14 mouse cellular contexts compared by ENCODE assay signal in genomic region chr10:7208859-7209441, GRCm38 (mm10). TPM values are rescaled to one million over a fixed set of nuclear protein-coding genes. Genes with fewer than 3 reads are reported as not detected.
DNase-seq lines count a peak whose midpoint lies in the region; ATAC-seq lines count a peak whose summit lies in the region.
"Had no signal": no experiment of that assay in that cellular context is flagged by ENCODE, and none has a peak within 500 bp of the region (broad histone marks: within the 10 kb centered on the region; RNA-seq: fewer than 3 reads in every experiment).

No protein-coding gene starts in this region.

- H3K4me2 ChIP-seq in embryonic facial prominence, embryonic 11.5 days (ENCODE audit: low read depth, low read length), result no peak overlapping the region
- H3K4me2 ChIP-seq in kidney, embryonic 16.5 days (replicated peaks; ENCODE audit: low read depth, low read length), result peak overlapping the region; percentile 81
- H3K4me2 ChIP-seq in kidney, embryonic 14.5 days (replicated peaks; ENCODE audit: low read depth, low read length), result no peak overlapping the region
- peak overlapping the region; percentile 84; the same call in 1 of the 2 replicates for H3K4me2 ChIP-seq in embryonic facial prominence, embryonic 15.5 days (replicated peaks)
- H3K4me2 ChIP-seq in liver, embryonic 16.5 days (ENCODE audit: low read depth, low read length), result peak overlapping the region; percentile 11; the same call in 1 of the 2 replicates

- H3K27me3 ChIP-seq in embryonic facial prominence, embryonic 11.5 days (ENCODE audit: control insufficient read depth, insufficient read depth, low read length), result no peaks in the 10 kb centered on the region
- no peaks in the 10 kb centered on the region for H3K27me3 ChIP-seq in embryonic facial prominence, embryonic 10.5 days (replicated peaks; ENCODE audit: low read depth, poor library complexity, severe bottlenecking)
- H3K27me3 ChIP-seq in kidney, embryonic 16.5 days (ENCODE audit: insufficient read depth, low read length), result no peaks in the 10 kb centered on the region
- no peaks in the 10 kb centered on the region for H3K27me3 ChIP-seq in kidney, embryonic 14.5 days (ENCODE audit: control insufficient read depth, insufficient read depth, low read length)
- H3K27me3 ChIP-seq in embryonic facial prominence, embryonic 15.5 days, result no peaks in the 10 kb centered on the region
- H3K27me3 ChIP-seq in liver, embryonic 16.5 days (ENCODE audit: control insufficient read depth, insufficient read depth, low read depth, low read length), result no peaks in the 10 kb centered on the region
- H3K27me3 ChIP-seq: hindbrain, embryonic 15.5 days; limb, embryonic 15.5 days had no signal

- H3K27ac ChIP-seq in embryonic facial prominence, embryonic 11.5 days (replicated peaks; ENCODE audit: low read depth, low read length), result no peak overlapping the region
- no peak overlapping the region for H3K27ac ChIP-seq in embryonic facial prominence, embryonic 10.5 days (replicated peaks)
- no peak overlapping the region for H3K27ac ChIP-seq in kidney, embryonic 16.5 days (ENCODE audit: low read length)
- no peak overlapping the region for H3K27ac ChIP-seq in kidney, embryonic 14.5 days (ENCODE audit: low read depth, low read length)
- no peak overlapping the region for H3K27ac ChIP-seq in embryonic facial prominence, embryonic 15.5 days (replicated peaks)
- H3K27ac ChIP-seq in liver, embryonic 16.5 days (ENCODE audit: low read length), result no peak overlapping the region
- H3K27ac ChIP-seq: hindbrain, embryonic 15.5 days; limb, embryonic 15.5 days; midbrain, embryonic 10.5 days had no signal

- H3K4me3 ChIP-seq in embryonic facial prominence, embryonic 11.5 days (ENCODE audit: low read depth, low read length), result no peak overlapping the region
- no peak overlapping the region for H3K4me3 ChIP-seq in embryonic facial prominence, embryonic 10.5 days
- H3K4me3 ChIP-seq in kidney, embryonic 16.5 days (ENCODE audit: low read length), result no peak overlapping the region
- no peak overlapping the region for H3K4me3 ChIP-seq in kidney, embryonic 14.5 days (ENCODE audit: low read length)
- no peak overlapping the region for H3K4me3 ChIP-seq in embryonic facial prominence, embryonic 15.5 days (replicated peaks)
- H3K4me3 ChIP-seq in liver, embryonic 16.5 days (ENCODE audit: low read depth, low read length), result no peak overlapping the region
- H3K4me3 ChIP-seq: hindbrain, embryonic 15.5 days had no signal

- no peaks in the 10 kb centered on the region for H3K9me3 ChIP-seq in embryonic facial prominence, embryonic 11.5 days (replicated peaks; ENCODE audit: control insufficient read depth, low read length)
- H3K9me3 ChIP-seq in embryonic facial prominence, embryonic 10.5 days, result no peaks in the 10 kb centered on the region
- H3K9me3 ChIP-seq in kidney, embryonic 16.5 days (ENCODE audit: low read length), result no peaks in the 10 kb centered on the region
- no peaks in the 10 kb centered on the region for H3K9me3 ChIP-seq in kidney, embryonic 14.5 days (ENCODE audit: control insufficient read depth, low read length)
- H3K9me3 ChIP-seq in embryonic facial prominence, embryonic 15.5 days (replicated peaks), result no peaks in the 10 kb centered on the region
- H3K9me3 ChIP-seq in liver, embryonic 16.5 days (replicated peaks; ENCODE audit: control insufficient read depth, low read length), result no peaks in the 10 kb centered on the region
- H3K9me3 ChIP-seq: hindbrain, embryonic 15.5 days; limb, embryonic 15.5 days; midbrain, embryonic 10.5 days had no signal

- H3K9ac ChIP-seq in embryonic facial prominence, embryonic 11.5 days (replicated peaks; ENCODE audit: low read length), result no peak overlapping the region
- H3K9ac ChIP-seq in kidney, embryonic 16.5 days (replicated peaks; ENCODE audit: low read length), result no peak overlapping the region
- H3K9ac ChIP-seq in kidney, embryonic 14.5 days (ENCODE audit: low read depth, low read length), result no peak overlapping the region
- no peak overlapping the region for H3K9ac ChIP-seq in embryonic facial prominence, embryonic 15.5 days
- no peak overlapping the region for H3K9ac ChIP-seq in liver, embryonic 16.5 days (ENCODE audit: low read depth, low read length)
- H3K9ac ChIP-seq: hindbrain, embryonic 15.5 days; limb, embryonic 15.5 days had no signal

- no peak for ATAC-seq in embryonic facial prominence, embryonic 11.5 days (replicated peaks; ENCODE audit: insufficient number of reproducible peaks, low FRiP score, low TSS enrichment, low read depth)
- ATAC-seq in kidney, embryonic 16.5 days (ENCODE audit: low FRiP score, low TSS enrichment), result no peak
- no peak for ATAC-seq in kidney, embryonic 14.5 days (ENCODE audit: low FRiP score, low TSS enrichment)
- ATAC-seq in embryonic facial prominence, embryonic 15.5 days (ENCODE audit: insufficient number of reproducible peaks, low FRiP score, low TSS enrichment, low read depth), result no peak
- peak; percentile 45 for ATAC-seq in liver, embryonic 16.5 days (ENCODE audit: low read depth)

- peak; percentile 37 for DNase-seq in embryonic facial prominence, embryonic 11.5 days (ENCODE audit: low spot score)
- DNase-seq in embryonic facial prominence, embryonic 10.5 days (ENCODE audit: low spot score), result no peak
- no peak for DNase-seq in gastrocnemius, adult 18-20 months (ENCODE audit: low spot score)
- no peak for DNase-seq in gastrocnemius, postnatal 25 days
- DNase-seq: adrenal gland, postnatal 10 days; heart, adult 18-20 months; kidney, postnatal 14 days had no signal

- 69% methylated on average over 10 of the region's 10 CpGs for WGBS in embryonic facial prominence, embryonic 11.5 days
- WGBS in embryonic facial prominence, embryonic 10.5 days, result 76% methylated on average over 10 of the region's 10 CpGs
- WGBS in kidney, embryonic 16.5 days, result 73% methylated on average over 10 of the region's 10 CpGs
- WGBS in kidney, embryonic 14.5 days, result 77% methylated on average over 10 of the region's 10 CpGs
- WGBS in embryonic facial prominence, embryonic 15.5 days, result 68% methylated on average over 10 of the region's 10 CpGs
- WGBS in liver, embryonic 16.5 days (ENCODE audit: insufficient replicate concordance), result 54% methylated on average over 10 of the region's 10 CpGs

- no peaks in the 10 kb centered on the region for H3K36me3 ChIP-seq in embryonic facial prominence, embryonic 11.5 days (replicated peaks; ENCODE audit: control insufficient read depth, insufficient read depth, low read depth, low read length)
- H3K36me3 ChIP-seq in embryonic facial prominence, embryonic 10.5 days (replicated peaks), result peaks cover 15% of the 10 kb centered on the region; the same call in 1 of the 2 replicates
- no peaks in the 10 kb centered on the region for H3K36me3 ChIP-seq in kidney, embryonic 16.5 days (ENCODE audit: insufficient read depth, low read length)
- H3K36me3 ChIP-seq in kidney, embryonic 14.5 days (ENCODE audit: control insufficient read depth, insufficient read depth, low read length), result no peaks in the 10 kb centered on the region
- H3K36me3 ChIP-seq in embryonic facial prominence, embryonic 15.5 days, result no peaks in the 10 kb centered on the region
- no peaks in the 10 kb centered on the region for H3K36me3 ChIP-seq in liver, embryonic 16.5 days (ENCODE audit: control insufficient read depth, insufficient read depth)
- H3K36me3 ChIP-seq: hindbrain, embryonic 15.5 days; limb, embryonic 15.5 days had no signal

- no peaks in the 10 kb centered on the region; the same call in 1 of the 2 replicates for H3K4me1 ChIP-seq in embryonic facial prominence, embryonic 11.5 days (ENCODE audit: control insufficient read depth, insufficient read depth, low read length)
- peaks cover 35% of the 10 kb centered on the region for H3K4me1 ChIP-seq in embryonic facial prominence, embryonic 10.5 days
- peaks cover 62% of the 10 kb centered on the region for H3K4me1 ChIP-seq in kidney, embryonic 16.5 days (ENCODE audit: insufficient read depth, low read length)
- peaks cover 21% of the 10 kb centered on the region; the same call in 1 of the 2 replicates for H3K4me1 ChIP-seq in kidney, embryonic 14.5 days (ENCODE audit: control insufficient read depth, insufficient read depth, low read length)
- peaks cover 32% of the 10 kb centered on the region for H3K4me1 ChIP-seq in embryonic facial prominence, embryonic 15.5 days
- peaks cover 28% of the 10 kb centered on the region for H3K4me1 ChIP-seq in liver, embryonic 16.5 days (ENCODE audit: control insufficient read depth, low read depth, low read length)

RNA-seq across cellular contexts. Expression of gene Cnksr3, which starts 3.1 kb away (rescaled TPM):
- polyA plus RNA-seq in embryonic facial prominence, embryonic 11.5 days (2014; fragmentation: Nextera tagmentation; extraction: Ambion mirVana), result 8.5 and 10.1 TPM in 2 replicates
- 8.8 and 10.8 TPM in 2 replicates for polyA plus RNA-seq in embryonic facial prominence, embryonic 10.5 days (2016; fragmentation: Nextera tagmentation; extraction: Ambion mirVana)
- polyA plus RNA-seq in kidney, embryonic 16.5 days (2015; fragmentation: Nextera tagmentation; extraction: Ambion mirVana), result 18.5 and 19.9 TPM in 2 replicates
- 8.3 and 15.2 TPM in 2 replicates for polyA plus RNA-seq in kidney, embryonic 14.5 days (2014; fragmentation: Nextera tagmentation; extraction: Ambion mirVana)
- polyA plus RNA-seq in embryonic facial prominence, embryonic 15.5 days (2015; fragmentation: Nextera tagmentation; extraction: Ambion mirVana), result 11.8 and 11.9 TPM in 2 replicates
- 4.3 and 5.2 TPM in 2 replicates for polyA plus RNA-seq in liver, embryonic 16.5 days (2015; fragmentation: Nextera tagmentation; extraction: Ambion mirVana)
- 1 to 10 TPM; 3.9 to 7.0 TPM for total RNA-seq in gastrocnemius, adult 18-20 months (2021)
- 1 to 10 TPM; 4.0 TPM for total RNA-seq in gastrocnemius, postnatal 25 days (2021)

Comparison
In these comparisons a context has a peak if more than half of its experiments do, and no peak if none do; other contexts are left out.
1. H3K4me2 ChIP-seq: peak in kidney, embryonic 16.5 days (single experiment), embryonic facial prominence, embryonic 15.5 days (single experiment) and liver, embryonic 16.5 days (single experiment); none in embryonic facial prominence, embryonic 11.5 days (single experiment) and kidney, embryonic 14.5 days (single experiment).